Mouse (Mus musculus): ENCODE results near the gene Gm17542.
"Not testable (repeated sequence)": the region's sequence is repeated elsewhere in the genome, so short reads cannot be mapped to it uniquely, and the experiment has no call there.

The Gm17542 gene

GRCm38 (mm10) chr10:58718110-58718509 lies at the start of gene Gm17542:
Gm17542 (minus strand) TSS chr10:58718210.
- not testable (repeated sequence) for ATAC-seq (ENCODE audit: insufficient number of reproducible peaks, low FRiP score, low TSS enrichment)

GRCm38 (mm10) chr10:58739779-58740178 lies 21.8 kb upstream of the Gm17542 start:
- ATAC-seq (ENCODE audit: insufficient number of reproducible peaks, low FRiP score, low TSS enrichment) = no peak

- no peak for ATAC-seq (ENCODE audit: insufficient number of reproducible peaks, low FRiP score, low TSS enrichment)
Measured at GRCm38 (mm10) chr10:58738152-58738551, 20.1 kb upstream of the Gm17542 start.

GRCm38 (mm10) chr10:58714789-58715148 lies 3.2 kb downstream of the Gm17542 start:
- no peak for ATAC-seq (ENCODE audit: insufficient number of reproducible peaks, low FRiP score, low TSS enrichment)

GRCm38 (mm10) chr10:58713855-58714788 lies 3.9 kb downstream of the Gm17542 start:
- ATAC-seq (ENCODE audit: insufficient number of reproducible peaks, low FRiP score, low TSS enrichment) = no peak

- no peak for ATAC-seq (ENCODE audit: insufficient number of reproducible peaks, low FRiP score, low TSS enrichment)
Measured at GRCm38 (mm10) chr10:58713225-58713624, 4.8 kb downstream of the Gm17542 start.

- ATAC-seq (ENCODE audit: insufficient number of reproducible peaks, low FRiP score, low TSS enrichment) = no peak
Measured at GRCm38 (mm10) chr10:58709021-58709420, 9.0 kb downstream of the Gm17542 start.

- ATAC-seq (ENCODE audit: insufficient number of reproducible peaks, low FRiP score, low TSS enrichment) = no peak
Measured at GRCm38 (mm10) chr10:58700578-58700977, 17.4 kb downstream of the Gm17542 start.

GRCm38 (mm10) chr10:58700160-58700559 lies 17.9 kb downstream of the Gm17542 start:
- no peak for ATAC-seq (ENCODE audit: insufficient number of reproducible peaks, low FRiP score, low TSS enrichment)

GRCm38 (mm10) chr10:58698955-58699354 lies 19.1 kb downstream of the Gm17542 start:
- ATAC-seq (ENCODE audit: insufficient number of reproducible peaks, low FRiP score, low TSS enrichment) = no peak

- ATAC-seq (ENCODE audit: insufficient number of reproducible peaks, low FRiP score, low TSS enrichment) = no peak
Measured at GRCm38 (mm10) chr10:58691051-58691450, 27.0 kb downstream of the Gm17542 start.

- no peak for ATAC-seq (ENCODE audit: insufficient number of reproducible peaks, low FRiP score, low TSS enrichment)
Measured at GRCm38 (mm10) chr10:58679298-58679697, 38.7 kb downstream of the Gm17542 start.

- 0 out of 2 replicates have a peak, but pooled peaks have one; percentile 60 for ATAC-seq (ENCODE audit: insufficient number of reproducible peaks, low FRiP score, low TSS enrichment)
Measured at GRCm38 (mm10) chr10:58675533-58675932, 42.5 kb downstream of the Gm17542 start, which contains the start of gene Edar. Edar (minus strand) TSS chr10:58675654.

GRCm38 (mm10) chr10:58673278-58674061 lies 44.5 kb downstream of the Gm17542 start:
- ATAC-seq (ENCODE audit: insufficient number of reproducible peaks, low FRiP score, low TSS enrichment) = peak; percentile 54; the same call in 1 of the 2 replicates

- ATAC-seq (ENCODE audit: insufficient number of reproducible peaks, low FRiP score, low TSS enrichment) = no peak
Measured at GRCm38 (mm10) chr10:58672557-58673277, 45.3 kb downstream of the Gm17542 start.

- no peak for ATAC-seq (ENCODE audit: insufficient number of reproducible peaks, low FRiP score, low TSS enrichment)
Measured at GRCm38 (mm10) chr10:58663868-58664267, 54.1 kb downstream of the Gm17542 start.

Measured in cerebellum, adult (tissue).